Mouse (Mus musculus) thymus, adult 2 months (tissue): ENCODE data around the gene Phykpl. TPM values are rescaled to one million over a fixed set of nuclear protein-coding genes. Genes with fewer than 3 reads are reported as not detected.

Experiments
- DNase-seq: peaks from one replicate; pipeline ENCODE4 v3.0.0; 2021
- H3K27ac ChIP-seq: fragments of 200-500 bp; 2 replicates; pipeline ENCODE4 v1.5.1; 2012; ENCODE audit warnings: low read length, control low read depth; ENCODE audit not compliant: control insufficient read depth, insufficient read depth
- H3K27me3 ChIP-seq: fragments of 200-500 bp; 2 replicates; pipeline ENCODE4 v1.6.1; 2012; ENCODE audit warnings: mild to moderate bottlenecking, low read length, moderate library complexity, mixed read lengths; ENCODE audit not compliant: control insufficient read depth, insufficient read depth
- H3K36me3 ChIP-seq: fragments of 200-500 bp; 2 replicates; pipeline ENCODE4 v1.6.1; 2012; ENCODE audit warnings: mild to moderate bottlenecking, low read length, moderate library complexity; ENCODE audit not compliant: control insufficient read depth, insufficient read depth
- H3K4me1 ChIP-seq: fragments of 200-500 bp; replicated peaks from 2 replicates; pipeline ENCODE4 v1.6.1; 2012; ENCODE audit warnings: low read length; ENCODE audit not compliant: control insufficient read depth, insufficient read depth
- H3K4me3 ChIP-seq: fragments of 200-500 bp; 2 replicates; pipeline ENCODE4 v1.5.1; 2012; ENCODE audit warnings: mild to moderate bottlenecking, low read length, control low read depth, moderate library complexity; ENCODE audit not compliant: control insufficient read depth, insufficient read depth
- CTCF ChIP-seq: fragments of 200-500 bp; IDR thresholded peaks from 2 replicates; pipeline ENCODE4 v1.5.1; 2012; ENCODE audit warnings: mild to moderate bottlenecking, control low read depth, low read length, moderate library complexity, borderline replicate concordance; ENCODE audit not compliant: control insufficient read depth, poor library complexity, insufficient read depth; ENCODE audit errors: extremely low read depth
- POLR2A ChIP-seq: fragments of 200-500 bp; IDR thresholded peaks from 2 replicates; pipeline ENCODE4 v1.6.1; 2012; ENCODE audit warnings: mild to moderate bottlenecking, low read length, control low read depth, moderate library complexity; ENCODE audit not compliant: control insufficient read depth, poor library complexity, insufficient read depth; ENCODE audit errors: extremely low read depth
- WGBS: fragments of 180-500 bp; shearing (Covaris S2); methylation state at CpG from one replicate; pipeline ENCODE4 v1.1.7; 2018; 5-methylcytosine and 5-hydroxymethylcytosine counted together
- polyA plus RNA-seq: library from polyadenylated mRNA; depleted of rRNA; stranded (reverse); fragments of >200 nt; gene quantifications from 2 replicates; pipeline ENCODE4 v1.2.3, GENCODE M21; 2012

The Phykpl gene
- polyA plus RNA-seq, 1 experiment: 21.8 TPM

DNA sequence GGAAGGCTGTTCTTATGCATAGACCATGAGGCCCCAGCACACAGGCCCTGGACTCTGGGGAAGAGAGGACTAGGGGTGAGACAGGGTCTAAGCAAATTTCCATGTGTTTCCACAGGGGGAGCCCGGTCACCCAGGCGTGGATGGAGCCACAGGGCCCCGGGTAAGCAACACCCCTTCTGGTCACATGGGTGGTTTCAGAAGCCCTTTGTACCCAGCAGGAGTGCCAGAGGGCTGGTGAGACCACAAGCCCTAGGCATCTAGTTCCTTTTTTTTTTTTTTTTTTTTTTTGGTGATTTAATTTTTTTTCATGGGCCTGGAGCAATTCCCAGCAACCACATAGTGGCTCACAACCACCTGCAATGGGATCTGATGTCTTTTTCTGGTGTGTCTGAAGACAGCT is 19.5 kb upstream of the Phykpl start:
- no peak overlapping the region for H3K27ac ChIP-seq
- no peaks in the 10 kb centered on the region for H3K27me3 ChIP-seq
- no peak overlapping the region for H3K4me3 ChIP-seq
- H3K36me3 ChIP-seq: no peaks in the 10 kb centered on the region
- no peak for TF ChIP-seq CTCF
- TF ChIP-seq POLR2A: no peak
- H3K4me1 ChIP-seq: no peaks in the 10 kb centered on the region
- WGBS: 6% methylated on average over 3 of the region's 3 CpGs
- no peak for DNase-seq

DNA sequence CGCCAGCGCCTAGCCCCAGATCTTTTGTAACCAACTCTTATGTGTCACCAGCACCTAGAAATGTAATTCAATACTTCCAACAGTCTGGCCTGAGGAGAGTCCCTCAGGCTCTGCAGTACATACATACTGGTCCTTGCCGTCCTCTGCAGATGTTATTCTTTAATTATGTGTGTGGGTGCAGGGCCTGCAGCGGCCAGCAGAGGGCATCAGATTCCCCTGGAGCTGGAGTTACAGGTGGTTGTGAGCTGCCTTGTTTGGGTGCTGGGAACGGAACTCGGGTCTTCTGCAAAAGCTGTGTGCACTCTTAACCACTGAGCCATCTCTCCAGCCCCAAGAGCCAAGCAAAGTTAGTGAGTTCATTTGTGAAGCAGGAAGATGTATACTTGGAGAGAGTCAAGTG is 18.6 kb upstream of the Phykpl start:
- 90% methylated on average over 6 of the region's 6 CpGs for WGBS
- no peak for TF ChIP-seq POLR2A
- peak; percentile 51; the same call in 1 of the 2 replicates for TF ChIP-seq CTCF

DNA sequence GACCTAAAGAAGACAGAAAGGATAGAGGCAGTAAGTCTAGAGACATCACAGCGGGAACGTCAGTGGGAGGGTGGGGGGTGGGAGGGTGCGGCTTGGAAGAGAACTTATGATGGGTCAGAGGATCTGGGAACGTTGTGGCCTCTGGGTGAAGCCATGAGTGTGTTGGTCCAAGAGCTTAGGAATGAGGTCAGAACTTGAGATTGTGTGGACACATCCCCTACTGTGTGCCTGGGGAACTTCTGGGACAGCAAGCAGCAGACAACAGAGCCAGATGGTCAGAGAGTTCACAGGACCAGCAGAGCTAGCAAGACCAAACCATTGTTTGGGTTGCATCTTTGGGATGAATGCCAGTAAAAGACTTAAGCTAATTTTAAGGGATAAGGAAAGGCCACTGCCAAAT is 15.8 kb upstream of the Phykpl start:
- Histone ChIP-seq H3K4me1 (no peaks in the 10 kb centered on the region), H3K4me3 (no peak overlapping the region), H3K27me3 (no peaks in the 10 kb centered on the region), H3K36me3 (no peaks in the 10 kb centered on the region), H3K27ac (no peak overlapping the region)
- no peak for DNase-seq
- TF ChIP-seq POLR2A (no peak), CTCF (no peak)
- 94% methylated on average over 4 of the region's 4 CpGs for WGBS

More for the DNA sequence above, 18.6 kb upstream of the Phykpl start:
- Histone ChIP-seq H3K27me3 (no peaks in the 10 kb centered on the region), H3K4me3 (no peak overlapping the region), H3K27ac (no peak overlapping the region), H3K36me3 (no peaks in the 10 kb centered on the region), H3K4me1 (no peaks in the 10 kb centered on the region)
- DNase-seq: no peak

DNA sequence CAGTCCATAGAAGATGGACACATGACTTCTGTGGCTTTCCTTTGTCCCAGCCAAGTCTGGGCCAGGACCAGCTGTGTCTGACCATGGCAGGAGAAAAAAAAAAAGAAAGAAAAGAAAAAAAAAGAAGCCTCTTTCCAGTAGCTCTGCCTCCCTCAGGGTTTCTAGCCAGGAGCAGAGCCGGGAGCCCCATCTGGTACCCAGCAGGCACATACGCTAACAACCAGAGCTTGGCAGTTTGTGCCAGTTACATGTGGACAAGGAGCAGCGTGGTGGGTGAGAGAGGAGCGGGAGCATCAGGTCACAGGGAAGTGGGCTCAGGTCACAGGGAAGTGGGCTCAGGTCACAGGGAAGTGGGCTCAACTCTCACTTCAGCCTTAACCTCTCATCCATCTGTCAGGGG is 8.1 kb upstream of the Phykpl start:
- 90% methylated on average over 4 of the region's 4 CpGs for WGBS
- no peak overlapping the region for H3K27ac ChIP-seq
- no peaks in the 10 kb centered on the region for H3K27me3 ChIP-seq
- H3K36me3 ChIP-seq: no peaks in the 10 kb centered on the region
- TF ChIP-seq CTCF: no peak
- TF ChIP-seq POLR2A: no peak
- no peak overlapping the region for H3K4me3 ChIP-seq
- peaks cover 26% of the 10 kb centered on the region for H3K4me1 ChIP-seq
- no peak for DNase-seq

DNA sequence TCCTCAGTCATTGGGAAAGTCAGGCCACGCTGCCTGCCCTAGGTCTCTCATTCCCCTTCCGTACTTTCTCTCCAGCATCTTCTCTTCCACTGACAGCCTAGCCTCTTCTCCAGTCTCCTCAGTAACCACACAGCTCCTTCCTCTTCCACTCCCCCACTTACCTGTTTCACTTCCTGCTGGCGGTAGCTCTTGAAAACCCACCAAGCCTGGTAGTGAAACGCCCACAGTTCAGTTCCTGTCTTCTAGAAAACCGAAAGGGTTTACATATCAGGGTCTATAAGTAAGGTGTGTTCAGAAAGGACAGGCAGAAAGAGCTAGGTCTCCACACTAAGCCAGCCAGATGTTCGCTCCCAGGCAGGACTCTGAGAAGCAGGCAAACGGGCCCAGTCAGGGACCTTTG is 7.0 kb upstream of the Phykpl start:
- no peaks in the 10 kb centered on the region for H3K27me3 ChIP-seq
- no peak overlapping the region for H3K4me3 ChIP-seq
- H3K36me3 ChIP-seq: no peaks in the 10 kb centered on the region
- H3K27ac ChIP-seq: peak overlapping the region; percentile 65
- H3K4me1 ChIP-seq: peaks cover 26% of the 10 kb centered on the region
- DNase-seq: peak; percentile 53
- WGBS: 12% methylated on average over 7 of the region's 7 CpGs
- TF ChIP-seq CTCF (no peak), POLR2A (0 out of 2 replicates have a peak, but pooled peaks have one; percentile 12)

DNA sequence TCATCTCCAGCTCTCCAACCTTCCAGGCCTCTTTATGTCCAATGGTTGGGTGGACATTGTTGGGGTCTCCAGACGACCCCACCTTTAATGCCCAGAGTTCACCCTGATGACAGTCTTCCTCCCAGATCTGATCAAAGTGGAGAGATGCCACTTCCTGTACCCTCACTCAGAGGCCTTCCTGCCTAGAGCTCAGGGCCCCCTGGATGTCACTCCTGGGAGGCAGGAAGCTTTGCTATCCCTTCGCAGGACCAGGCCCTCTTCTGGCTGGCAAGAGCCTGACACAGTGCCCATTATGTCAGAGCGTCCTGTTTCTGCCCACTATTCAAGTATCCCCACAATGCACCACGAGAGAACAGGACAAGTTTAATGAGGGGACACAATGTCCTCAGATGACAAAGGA is 5.5 kb upstream of the Phykpl start:
- TF ChIP-seq POLR2A: no peak
- Histone ChIP-seq H3K4me1 (peaks cover 33% of the 10 kb centered on the region), H3K36me3 (no peaks in the 10 kb centered on the region), H3K4me3 (no peak overlapping the region), H3K27ac (no peak overlapping the region), H3K27me3 (no peaks in the 10 kb centered on the region)
- 50% methylated on average over 4 of the region's 4 CpGs for WGBS
- DNase-seq: peak; percentile 35

DNA sequence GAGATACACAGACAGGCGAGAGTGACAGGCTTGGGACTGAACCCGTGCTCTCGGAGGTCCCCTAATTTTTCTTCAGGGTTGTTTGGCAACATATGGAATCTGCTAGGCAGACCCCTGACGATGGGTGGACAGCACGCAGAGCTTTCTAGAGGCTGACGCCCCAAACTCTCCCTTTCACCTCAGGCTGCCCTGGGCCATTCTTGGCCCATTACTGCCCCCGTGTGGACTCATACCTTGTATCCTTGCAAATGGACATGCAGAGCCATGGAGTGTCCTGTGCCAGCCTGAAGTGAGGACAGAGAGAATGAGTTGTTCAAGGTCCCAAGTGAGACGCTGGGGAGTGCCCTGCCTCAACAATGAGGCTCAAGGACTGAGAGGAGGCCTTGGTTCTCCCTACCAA is 1.8 kb upstream of the Phykpl start:
- DNase-seq: peak; percentile 72
- TF ChIP-seq POLR2A (no peak), CTCF (peak; percentile 67; the same call in 1 of the 2 replicates)
- peaks cover 31% of the 10 kb centered on the region for H3K4me1 ChIP-seq
- no peak overlapping the region for H3K27ac ChIP-seq
- H3K36me3 ChIP-seq: peaks cover 6% of the 10 kb centered on the region; the same call in 1 of the 2 replicates
- WGBS: 50% methylated on average over 8 of the region's 8 CpGs
- no peaks in the 10 kb centered on the region for H3K27me3 ChIP-seq
- no peak overlapping the region for H3K4me3 ChIP-seq
